Mouse (Mus musculus): Measurements from ENCODE around the gene Relb.

- TF ChIP-seq GATA1 (IDR thresholded peaks at IDR 0.05; ENCODE audit: low read length) = no peak
- no peak for TF ChIP-seq TAL1 (IDR thresholded peaks at IDR 0.05; ENCODE audit: low read length)
Measured at GRCm38 (mm10) chr7:19663940-19664339, 34.7 kb upstream of the Relb start.

Measured in erythroblast, embryonic 14.5 days (primary cell).